Mouse (Mus musculus) stomach, postnatal 0 days (tissue): Measurements from ENCODE around the gene Ccdc157. TPM values are rescaled to one million over a fixed set of nuclear protein-coding genes. Genes with fewer than 3 reads are reported as not detected.

Experiments used
- ATAC-seq: fragments of 200-750 bp; cut with Nextera tagmentation; 2 replicates; pipeline ENCODE4 v1.8.0; 2017; ENCODE audit not compliant: low FRiP score, low TSS enrichment
- DNase-seq: peaks from one replicate; pipeline ENCODE4 v3.0.0-alpha.2; 2016; ENCODE audit warnings: low spot score
- H3K27ac ChIP-seq: fragments of 300-500 bp; sonication (generic); replicated peaks from 2 replicates; pipeline ENCODE4 v1.5.1; 2014; ENCODE audit warnings: mild to moderate bottlenecking, control low read depth
- H3K27me3 ChIP-seq: fragments of 300-500 bp; sonication (generic); 2 replicates; pipeline ENCODE4 v1.6.1; 2014; ENCODE audit warnings: low read length; ENCODE audit not compliant: control insufficient read depth, insufficient read depth
- H3K36me3 ChIP-seq: fragments of 300-500 bp; sonication (generic); 2 replicates; pipeline ENCODE4 v1.6.1; 2014; ENCODE audit warnings: low read length, mixed read lengths; ENCODE audit not compliant: control insufficient read depth, insufficient read depth
- H3K4me1 ChIP-seq: fragments of 300-500 bp; sonication (generic); replicated peaks from 2 replicates; pipeline ENCODE4 v1.6.1; 2014; ENCODE audit warnings: antibody characterized with exemption; ENCODE audit not compliant: control insufficient read depth, insufficient read depth
- H3K4me2 ChIP-seq: fragments of 300-500 bp; sonication (generic); replicated peaks from 2 replicates; pipeline ENCODE4 v1.6.1; 2014; ENCODE audit warnings: low read depth, mild to moderate bottlenecking, control low read depth, moderate library complexity
- H3K4me3 ChIP-seq: fragments of 300-500 bp; sonication (generic); 2 replicates; pipeline ENCODE4 v1.5.1; 2014; ENCODE audit warnings: low read depth, low read length, control low read depth
- H3K9ac ChIP-seq: fragments of 300-500 bp; sonication (generic); 2 replicates; pipeline ENCODE4 v1.6.1; 2014; ENCODE audit warnings: mild to moderate bottlenecking, low read length, control low read depth, mixed read lengths
- H3K9me3 ChIP-seq: fragments of 300-500 bp; sonication (generic); 2 replicates; pipeline ENCODE4 v1.6.1; 2016; ENCODE audit warnings: low read length; ENCODE audit not compliant: control insufficient read depth
- CTCF ChIP-seq: IDR thresholded peaks from 2 replicates; pipeline ENCODE4 v1.5.1; 2016; ENCODE audit warnings: antibody characterized with exemption, low read depth, mild to moderate bottlenecking, moderate library complexity
- EP300 ChIP-seq: optimal IDR thresholded peaks from 2 replicates; pipeline ENCODE3; 2016; ENCODE audit warnings: antibody characterized with exemption
- WGBS: fragments of 180-500 bp; shearing (Covaris S2); extraction: QIAGEN DNeasy Blood & Tissue Kit; methylation state at CpG from one replicate; pipeline ENCODE4 v1.1.7; 2014; 5-methylcytosine and 5-hydroxymethylcytosine counted together
- polyA plus RNA-seq: library from polyadenylated mRNA; unstranded; fragments of >200 nt; fragmentation: Nextera tagmentation; extraction: Ambion mirVana; gene quantifications from 2 replicates; pipeline ENCODE4 v1.2.1, GENCODE M21; 2015

Ccdc157 gene
- polyA plus RNA-seq, 1 experiment from 2014 or later: 2.2 TPM

DNA sequence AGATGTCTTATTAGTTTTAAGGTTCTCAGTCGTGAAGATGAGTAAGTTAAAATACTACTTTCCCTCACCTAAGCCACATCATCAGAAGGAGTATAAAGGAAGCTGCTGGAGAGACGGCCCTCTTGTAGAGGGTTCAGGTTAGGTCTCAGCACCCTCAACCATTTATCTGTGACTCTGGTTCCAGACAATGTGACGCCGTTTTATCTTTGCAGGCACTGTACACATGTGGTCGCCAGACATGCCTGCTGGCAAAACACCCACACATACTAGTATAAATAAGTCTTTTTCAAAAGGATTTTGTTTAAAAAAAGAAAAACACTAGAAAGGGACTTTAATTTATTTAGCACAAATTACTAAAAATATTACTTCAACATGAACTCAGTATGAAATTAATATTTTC is 4.5 kb downstream of the Ccdc157 start:
- no peak overlapping the region for H3K9ac ChIP-seq
- no peak overlapping the region for H3K4me2 ChIP-seq
- H3K4me3 ChIP-seq: no peak overlapping the region
- H3K27me3 ChIP-seq: no peaks in the 10 kb centered on the region
- 0 out of 2 replicates have a peak, but pooled peaks cover 4% of the 10 kb centered on the region for H3K4me1 ChIP-seq
- H3K36me3 ChIP-seq: no peaks in the 10 kb centered on the region
- no peaks in the 10 kb centered on the region for H3K9me3 ChIP-seq
- no peak for DNase-seq
- 67% methylated on average over 5 of the region's 5 CpGs for WGBS
- TF ChIP-seq CTCF: no peak
- no peak for TF ChIP-seq EP300
- H3K27ac ChIP-seq: no peak overlapping the region
- ATAC-seq: no peak

DNA sequence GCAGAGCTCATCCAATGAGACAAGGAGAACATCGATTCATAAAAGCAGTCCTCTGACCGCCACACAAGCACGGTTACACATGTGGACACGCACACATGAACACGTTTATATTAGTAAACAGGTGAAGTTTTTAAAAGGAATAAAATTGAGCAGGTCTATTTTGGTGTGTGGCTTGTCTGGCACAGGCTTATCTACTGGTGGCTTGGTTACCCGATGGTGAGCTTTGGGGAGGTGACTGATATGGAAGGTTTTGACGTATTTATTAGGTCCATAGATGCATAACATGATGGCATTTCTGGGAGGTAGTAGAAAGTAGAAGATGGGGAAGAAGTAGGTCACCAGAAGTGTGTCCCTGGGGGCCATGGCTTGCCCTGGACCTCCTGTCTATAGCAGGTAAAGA is 6.4 kb downstream of the Ccdc157 start:
- no peaks in the 10 kb centered on the region for H3K4me1 ChIP-seq
- ATAC-seq: no peak
- 90% methylated on average over 7 of the region's 7 CpGs for WGBS
- H3K4me3 ChIP-seq: no peak overlapping the region
- H3K36me3 ChIP-seq: no peaks in the 10 kb centered on the region
- H3K9ac ChIP-seq: no peak overlapping the region
- no peaks in the 10 kb centered on the region for H3K9me3 ChIP-seq
- DNase-seq: no peak
- H3K27ac ChIP-seq: no peak overlapping the region
- no peak for TF ChIP-seq EP300
- TF ChIP-seq CTCF: no peak
- no peaks in the 10 kb centered on the region for H3K27me3 ChIP-seq
- H3K4me2 ChIP-seq: no peak overlapping the region

DNA sequence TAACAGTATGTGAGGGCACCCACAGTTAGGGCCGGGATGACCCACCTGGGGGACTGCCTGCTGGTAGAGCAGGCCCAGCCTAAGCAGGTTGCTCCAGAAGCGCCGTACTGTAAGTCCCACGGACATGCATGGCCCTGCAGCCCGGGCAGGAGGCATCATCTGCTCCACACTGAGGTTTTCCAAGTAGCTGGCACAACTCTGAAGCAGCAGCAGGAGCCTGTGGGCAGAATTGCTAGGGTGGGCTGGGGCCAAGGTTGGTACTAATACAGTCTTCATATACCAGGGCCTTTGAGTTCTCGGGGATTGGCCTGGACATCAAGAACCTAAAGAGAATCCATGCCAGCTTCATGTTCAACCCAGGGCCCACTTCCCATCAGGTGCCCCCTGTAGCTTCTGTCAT is 10.2 kb downstream of the Ccdc157 start:
- no peak overlapping the region for H3K4me3 ChIP-seq
- H3K27ac ChIP-seq: no peak overlapping the region
- no peaks in the 10 kb centered on the region for H3K27me3 ChIP-seq
- H3K4me2 ChIP-seq: no peak overlapping the region
- no peak for TF ChIP-seq EP300
- TF ChIP-seq CTCF: no peak
- H3K36me3 ChIP-seq: no peaks in the 10 kb centered on the region; the same call in 1 of the 2 replicates
- ATAC-seq (no peak), DNase-seq (no peak)
- no peaks in the 10 kb centered on the region for H3K9me3 ChIP-seq
- H3K4me1 ChIP-seq: no peaks in the 10 kb centered on the region
- 93% methylated on average over 6 of the region's 6 CpGs for WGBS
- H3K9ac ChIP-seq: no peak overlapping the region

DNA sequence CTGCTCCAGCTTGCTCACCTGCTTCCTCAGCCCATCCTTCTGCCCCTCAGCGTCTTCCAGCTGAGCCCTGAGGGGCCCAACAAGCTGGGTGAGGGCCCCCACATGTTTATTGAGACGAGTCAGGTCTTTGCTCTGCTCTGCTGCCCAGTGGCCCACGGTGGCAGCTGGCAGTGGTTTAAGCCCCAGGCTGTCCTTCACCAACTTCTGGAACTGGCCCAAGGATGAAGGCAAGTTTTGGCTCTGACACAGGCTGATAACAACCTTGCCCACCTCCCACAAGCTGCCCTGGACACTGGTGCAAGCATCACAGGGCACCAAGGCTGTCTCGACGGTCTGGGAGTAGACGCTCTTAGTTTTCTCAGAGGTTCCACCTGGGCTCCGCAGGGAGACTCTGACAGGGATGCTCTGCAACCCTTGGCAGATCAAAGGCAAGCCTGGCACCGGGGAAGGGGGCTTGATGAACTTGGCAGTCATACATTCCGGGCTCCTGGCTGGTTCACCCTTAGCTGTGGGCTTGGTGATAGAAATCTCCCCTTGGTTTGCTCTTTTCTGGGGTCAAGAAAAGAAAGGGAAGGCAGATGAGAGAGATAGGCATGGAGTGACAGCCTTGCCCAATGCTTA is 11.4 kb downstream of the Ccdc157 start:
- Histone ChIP-seq H3K4me3 (no peak overlapping the region), H3K36me3 (no peaks in the 10 kb centered on the region; the same call in 1 of the 2 replicates), H3K27me3 (no peaks in the 10 kb centered on the region), H3K9me3 (no peaks in the 10 kb centered on the region), H3K27ac (no peak overlapping the region), H3K4me2 (no peak overlapping the region), H3K9ac (no peak overlapping the region), H3K4me1 (no peaks in the 10 kb centered on the region)
- 83% methylated on average over 9 of the region's 9 CpGs for WGBS
- no peak for DNase-seq
- no peak for ATAC-seq
- TF ChIP-seq EP300 (no peak), CTCF (no peak)

DNA sequence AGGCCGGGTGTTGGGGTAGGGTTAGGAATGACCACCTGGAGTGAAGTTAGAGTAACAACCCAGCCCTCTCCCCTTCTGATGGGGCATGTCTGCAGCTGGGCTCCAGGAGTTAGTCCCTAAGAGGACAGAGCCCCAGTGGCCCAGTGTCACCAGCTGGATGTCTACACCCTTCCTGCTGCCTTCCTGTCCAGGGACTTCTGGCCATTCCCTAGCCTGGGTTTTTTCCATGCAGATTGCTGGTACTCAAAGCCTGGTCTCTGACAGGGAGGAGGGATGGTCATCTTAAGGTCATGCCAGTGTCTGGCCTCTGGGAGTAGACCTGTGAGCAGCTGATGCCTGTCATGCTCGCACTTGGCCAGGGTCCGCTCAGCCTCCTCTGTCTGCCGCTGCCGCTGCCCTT is 12.0 kb downstream of the Ccdc157 start:
- H3K9me3 ChIP-seq: no peaks in the 10 kb centered on the region
- no peak overlapping the region for H3K9ac ChIP-seq
- H3K36me3 ChIP-seq: peaks cover 5% of the 10 kb centered on the region; the same call in 1 of the 2 replicates
- no peak overlapping the region for H3K27ac ChIP-seq
- ATAC-seq (no peak), DNase-seq (no peak)
- no peaks in the 10 kb centered on the region for H3K27me3 ChIP-seq
- H3K4me3 ChIP-seq: no peak overlapping the region
- TF ChIP-seq CTCF (no peak), EP300 (no peak)
- H3K4me2 ChIP-seq: no peak overlapping the region
- H3K4me1 ChIP-seq: no peaks in the 10 kb centered on the region
- WGBS: 82% methylated on average over 5 of the region's 5 CpGs

DNA sequence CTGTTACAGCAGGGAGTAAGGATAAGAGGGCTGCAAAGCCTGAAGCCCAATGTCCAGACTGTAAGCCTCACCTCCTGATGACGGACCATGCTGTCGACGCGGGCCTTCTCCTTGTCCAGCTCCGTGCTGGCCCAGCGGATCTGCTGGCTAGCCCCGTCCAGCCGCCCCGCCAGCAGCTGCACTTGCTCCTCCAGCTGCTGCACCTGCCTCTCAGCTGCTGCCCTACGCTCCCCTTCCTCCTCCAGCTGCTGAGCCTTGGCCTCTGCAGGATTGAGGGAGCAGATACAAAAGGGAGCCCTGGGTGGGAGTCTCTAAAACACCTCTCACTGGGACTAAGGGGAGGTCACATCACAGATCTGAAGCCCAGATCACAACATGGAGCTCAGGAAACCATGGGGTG is 13.0 kb downstream of the Ccdc157 start:
- Histone ChIP-seq H3K9me3 (no peaks in the 10 kb centered on the region), H3K4me2 (no peak overlapping the region), H3K9ac (no peak overlapping the region), H3K4me3 (no peak overlapping the region), H3K36me3 (peaks cover 10% of the 10 kb centered on the region; the same call in 1 of the 2 replicates), H3K27me3 (no peaks in the 10 kb centered on the region), H3K27ac (no peak overlapping the region), H3K4me1 (no peaks in the 10 kb centered on the region)
- no peak for TF ChIP-seq EP300
- no peak for TF ChIP-seq CTCF
- 89% methylated on average over 10 of the region's 10 CpGs for WGBS
- no peak for DNase-seq
- ATAC-seq: no peak
